Mouse (Mus musculus) olfactory bulb, adult 2 months (tissue): ENCODE measurements around the gene Slc35a1.

ENCODE experiments used
- CTCF ChIP-seq: fragments of 200-500 bp; IDR thresholded peaks from 2 replicates; pipeline ENCODE4 v1.5.1; 2012; ENCODE audit warnings: low read depth, mild to moderate bottlenecking, low read length, moderate library complexity; ENCODE audit not compliant: insufficient read depth
- POLR2A ChIP-seq: fragments of 200-500 bp; IDR thresholded peaks from 2 replicates; pipeline ENCODE4 v1.6.1; 2012; ENCODE audit warnings: mild to moderate bottlenecking, low read depth, low read length, moderate library complexity; ENCODE audit not compliant: insufficient read depth

DNA sequence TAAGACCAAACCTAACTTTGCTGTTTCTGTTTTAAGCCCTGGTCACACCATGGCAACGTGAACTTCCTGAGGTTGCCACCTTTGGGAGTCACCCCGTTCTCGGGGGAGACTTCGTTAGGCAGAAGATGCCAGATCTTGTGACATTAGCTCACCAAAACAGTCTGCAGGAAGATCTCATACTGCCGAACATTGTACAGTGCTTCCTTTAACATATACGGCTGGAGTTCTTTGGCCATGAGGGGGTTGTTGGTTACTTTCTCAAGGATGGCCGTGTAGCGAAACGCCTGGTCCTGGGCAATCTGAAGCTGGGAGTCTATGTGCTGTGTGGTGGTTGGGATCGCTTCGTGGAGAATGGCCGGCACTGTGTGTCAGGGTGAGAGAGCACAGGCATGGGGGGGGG, 32.2 kb upstream of the Slc35a1 start:
- TF ChIP-seq CTCF = no peak
- TF ChIP-seq POLR2A = no peak
